Mouse (Mus musculus): ENCODE results near the gene 9630041A04Rik.

- no peak for TF ChIP-seq CTCF (IDR thresholded peaks at IDR 0.05; ENCODE audit: low read depth, low read length)
- no peak for TF ChIP-seq GATA1 (IDR thresholded peaks at IDR 0.05; ENCODE audit: borderline replicate concordance, low read length)
- TF ChIP-seq TAL1 (conservative IDR thresholded peaks at IDR 0.05; ENCODE audit: low read depth, low read length) = no peak
- no peak for TF ChIP-seq GATA2 (IDR thresholded peaks at IDR 0.05; ENCODE audit: borderline replicate concordance, low read depth, low read length)
Measured at GRCm38 (mm10) chr9:101861596-101862471, at the start of gene 9630041A04Rik.
